Mouse (Mus musculus): ENCODE results near the gene 9330182L06Rik. TPM values are rescaled to one million over a fixed set of nuclear protein-coding genes. Genes with fewer than 3 reads are reported as not detected.

9330182L06Rik gene
- polyA plus RNA-seq, 1 experiment from 2014 or later: 4.7 TPM

GRCm38 (mm10) chr5:9367920-9368692 lies 102.2 kb downstream of the 9330182L06Rik start:
- WGBS: 60% methylated on average over 11 of the region's 11 CpGs
- H3K36me3 ChIP-seq: no peaks in the 10 kb centered on the region
- H3K4me3 ChIP-seq: no peak overlapping the region
- no peaks in the 10 kb centered on the region for H3K9me3 ChIP-seq
- ATAC-seq (ENCODE audit: insufficient number of reproducible peaks, insufficient read depth, low FRiP score, low TSS enrichment): no peak
- no peak overlapping the region for H3K9ac ChIP-seq
- H3K27me3 ChIP-seq: no peaks in the 10 kb centered on the region
- no peaks in the 10 kb centered on the region for H3K4me1 ChIP-seq
- no peak overlapping the region for H3K4me2 ChIP-seq (replicated peaks)
- no peak overlapping the region for H3K27ac ChIP-seq

- no peaks in the 10 kb centered on the region for H3K27me3 ChIP-seq
- H3K9ac ChIP-seq: no peak overlapping the region
- no peaks in the 10 kb centered on the region for H3K9me3 ChIP-seq
- 87% methylated on average over 3 of the region's 3 CpGs for WGBS
- ATAC-seq (ENCODE audit: insufficient number of reproducible peaks, insufficient read depth, low FRiP score, low TSS enrichment): no peak
- no peaks in the 10 kb centered on the region for H3K36me3 ChIP-seq
- H3K4me2 ChIP-seq (replicated peaks): no peak overlapping the region
- H3K27ac ChIP-seq: no peak overlapping the region
- H3K4me3 ChIP-seq: no peak overlapping the region
- no peaks in the 10 kb centered on the region for H3K4me1 ChIP-seq
Measured at GRCm38 (mm10) chr5:9371127-9371526, 105.2 kb downstream of the 9330182L06Rik start.

DNA sequence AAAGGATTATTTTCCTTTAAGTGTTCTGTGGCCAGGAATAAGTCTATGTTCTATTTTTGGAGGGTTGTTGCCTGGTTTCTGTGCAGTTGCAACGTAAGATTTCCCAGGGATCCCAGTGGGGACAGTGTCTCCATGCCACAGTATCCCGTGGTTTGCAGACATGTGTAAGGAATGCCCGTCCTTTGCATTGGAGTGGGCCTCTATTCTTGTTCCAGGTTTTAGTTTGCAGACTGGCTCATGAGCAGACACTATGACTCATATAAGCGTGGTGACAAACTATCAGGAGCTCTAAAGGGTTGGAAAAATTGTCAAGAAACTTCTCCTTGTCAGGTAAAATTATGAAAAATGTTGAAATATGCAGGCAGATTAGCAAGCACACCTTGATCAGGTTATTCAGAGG lies 107.4 kb downstream of the 9330182L06Rik start:
- no peaks in the 10 kb centered on the region for H3K27me3 ChIP-seq
- WGBS: 81% methylated on average over 4 of the region's 4 CpGs
- ATAC-seq (ENCODE audit: insufficient number of reproducible peaks, insufficient read depth, low FRiP score, low TSS enrichment): no peak

DNA sequence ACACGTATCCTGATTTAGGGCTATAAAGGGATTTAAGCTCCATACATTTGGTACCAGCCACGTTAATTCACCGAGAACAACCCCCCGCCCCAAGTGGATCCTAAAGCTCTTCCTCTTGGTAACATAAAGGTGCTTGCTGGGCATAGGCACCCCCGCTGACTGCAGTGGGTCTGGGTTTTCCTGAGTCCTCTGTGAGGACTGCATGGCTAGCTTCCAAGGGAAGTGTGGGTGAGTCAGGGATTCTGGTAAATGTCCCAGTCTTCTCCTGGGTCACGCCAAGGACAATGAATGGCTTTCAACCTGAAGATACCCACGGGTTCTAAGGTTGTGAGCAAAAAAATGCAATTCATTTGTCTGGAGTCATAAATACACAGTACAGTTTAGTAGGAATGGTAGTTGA lies 124.0 kb downstream of the 9330182L06Rik start:
- no peak for ATAC-seq (ENCODE audit: insufficient number of reproducible peaks, insufficient read depth, low FRiP score, low TSS enrichment)
- H3K4me2 ChIP-seq (replicated peaks): no peak overlapping the region
- H3K27ac ChIP-seq: no peak overlapping the region
- 83% methylated on average over 7 of the region's 7 CpGs for WGBS
- H3K4me1 ChIP-seq: no peaks in the 10 kb centered on the region
- H3K9me3 ChIP-seq: no peaks in the 10 kb centered on the region
- no peaks in the 10 kb centered on the region for H3K36me3 ChIP-seq
- H3K27me3 ChIP-seq: no peaks in the 10 kb centered on the region
- H3K9ac ChIP-seq: no peak overlapping the region
- H3K4me3 ChIP-seq: no peak overlapping the region

More for the DNA sequence above, 107.4 kb downstream of the 9330182L06Rik start:
- H3K27ac ChIP-seq: no peak overlapping the region
- no peak overlapping the region for H3K9ac ChIP-seq
- no peaks in the 10 kb centered on the region for H3K36me3 ChIP-seq
- no peaks in the 10 kb centered on the region for H3K4me1 ChIP-seq
- no peak overlapping the region for H3K4me2 ChIP-seq (replicated peaks)
- H3K4me3 ChIP-seq: no peak overlapping the region
- H3K9me3 ChIP-seq: no peaks in the 10 kb centered on the region

DNA sequence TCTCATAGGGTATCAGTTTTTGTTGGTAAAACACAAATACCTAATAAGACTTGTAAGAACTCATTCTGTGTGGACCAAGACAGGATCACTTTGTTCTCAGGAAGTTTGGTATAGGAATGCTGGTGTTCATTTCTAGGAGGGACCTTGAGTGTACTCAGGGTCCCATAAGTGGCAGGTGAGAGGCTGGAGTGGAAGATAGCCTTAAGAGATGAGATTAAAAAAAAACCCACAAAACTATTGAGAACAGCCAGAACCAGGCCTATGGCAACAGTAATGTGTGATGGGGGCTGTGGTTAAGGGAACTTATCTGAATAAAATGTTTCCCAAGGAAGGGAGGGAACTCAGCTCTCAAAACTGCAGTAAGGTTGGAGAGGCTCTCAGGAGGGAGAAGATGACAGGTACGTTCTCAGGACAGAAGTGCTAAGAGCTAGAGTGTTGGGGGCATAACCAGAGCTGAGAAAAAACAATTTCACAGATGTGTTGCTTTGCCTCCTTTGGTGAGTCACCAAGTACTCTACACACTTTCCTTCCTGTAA lies 126.0 kb downstream of the 9330182L06Rik start:
- Histone ChIP-seq H3K36me3 (no peaks in the 10 kb centered on the region), H3K4me1 (no peaks in the 10 kb centered on the region), H3K4me3 (no peak overlapping the region), H3K4me2 (replicated peaks) (no peak overlapping the region), H3K27me3 (no peaks in the 10 kb centered on the region), H3K9me3 (no peaks in the 10 kb centered on the region), H3K9ac (no peak overlapping the region), H3K27ac (no peak overlapping the region)
- ATAC-seq (ENCODE audit: insufficient number of reproducible peaks, insufficient read depth, low FRiP score, low TSS enrichment): no peak
- 59% methylated on average over 1 of the region's 1 CpGs for WGBS

- Histone ChIP-seq H3K4me1 (no peaks in the 10 kb centered on the region), H3K27me3 (no peaks in the 10 kb centered on the region), H3K27ac (no peak overlapping the region), H3K4me2 (replicated peaks) (no peak overlapping the region), H3K9me3 (no peaks in the 10 kb centered on the region), H3K36me3 (no peaks in the 10 kb centered on the region), H3K9ac (no peak overlapping the region), H3K4me3 (no peak overlapping the region)
- ATAC-seq (ENCODE audit: insufficient number of reproducible peaks, insufficient read depth, low FRiP score, low TSS enrichment): no peak
- WGBS: 82% methylated on average over 7 of the region's 7 CpGs
Measured at GRCm38 (mm10) chr5:9417098-9417497, 151.2 kb downstream of the 9330182L06Rik start.

- no peak for ATAC-seq (ENCODE audit: insufficient number of reproducible peaks, insufficient read depth, low FRiP score, low TSS enrichment)
- no peaks in the 10 kb centered on the region for H3K9me3 ChIP-seq
- H3K27me3 ChIP-seq: no peaks in the 10 kb centered on the region
- no peaks in the 10 kb centered on the region for H3K4me1 ChIP-seq
- H3K9ac ChIP-seq: no peak overlapping the region
- WGBS: 90% methylated on average over 9 of the region's 9 CpGs
- H3K4me3 ChIP-seq: no peak overlapping the region
- no peak overlapping the region for H3K27ac ChIP-seq
- no peaks in the 10 kb centered on the region for H3K36me3 ChIP-seq
- H3K4me2 ChIP-seq (replicated peaks): no peak overlapping the region
Measured at GRCm38 (mm10) chr5:9417802-9418201, 151.9 kb downstream of the 9330182L06Rik start.

DNA sequence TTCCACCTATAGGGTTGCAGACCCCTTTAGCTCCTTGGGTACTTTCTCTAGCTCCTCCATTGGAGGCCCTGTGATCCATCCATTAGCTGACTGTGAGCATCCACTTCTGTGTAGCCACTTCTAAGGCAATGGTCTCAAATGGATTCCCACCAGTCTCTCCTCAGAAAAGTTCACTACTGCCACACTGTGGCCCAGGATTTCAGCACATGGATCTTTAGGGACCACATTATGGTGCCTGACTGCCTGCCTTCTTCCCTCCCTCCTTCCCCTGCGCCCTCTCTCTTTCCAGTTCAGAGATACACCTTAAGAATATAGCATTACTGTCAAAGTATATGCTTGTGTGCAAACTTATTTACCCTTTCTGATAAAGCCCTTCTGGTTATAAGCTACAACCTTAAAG lies 154.0 kb downstream of the 9330182L06Rik start:
- no peak for ATAC-seq (ENCODE audit: insufficient number of reproducible peaks, insufficient read depth, low FRiP score, low TSS enrichment)
- WGBS: 44% methylated on average over 1 of the region's 1 CpGs

DNA sequence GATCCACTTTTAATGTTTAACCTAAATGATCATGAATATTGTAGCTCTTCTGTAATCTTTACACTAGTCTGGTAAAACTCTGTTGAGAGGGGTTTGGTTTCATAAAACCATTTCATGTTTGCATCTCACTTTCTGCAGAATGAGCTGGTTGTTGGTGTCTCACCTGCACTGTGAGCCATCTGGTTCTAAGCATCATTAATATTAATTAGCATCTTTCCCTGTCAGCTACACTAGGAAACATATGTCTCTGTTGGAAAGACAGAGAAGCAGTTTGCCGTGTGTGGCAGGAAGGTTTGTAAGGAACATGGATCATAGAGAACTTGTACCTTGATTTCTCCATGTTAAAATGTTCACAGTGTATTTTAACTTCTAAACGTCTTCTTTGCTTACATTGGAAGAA lies 158.5 kb downstream of the 9330182L06Rik start:
- 62% methylated on average over 2 of the region's 2 CpGs for WGBS
- Histone ChIP-seq H3K9me3 (no peaks in the 10 kb centered on the region), H3K4me2 (replicated peaks) (no peak overlapping the region)

More for the DNA sequence above, 154.0 kb downstream of the 9330182L06Rik start:
- Histone ChIP-seq H3K27me3 (no peaks in the 10 kb centered on the region), H3K4me3 (no peak overlapping the region), H3K4me1 (no peaks in the 10 kb centered on the region), H3K27ac (no peak overlapping the region), H3K9ac (no peak overlapping the region), H3K36me3 (no peaks in the 10 kb centered on the region), H3K9me3 (no peaks in the 10 kb centered on the region), H3K4me2 (replicated peaks) (no peak overlapping the region)

GRCm38 (mm10) chr5:9427165-9427564 lies 161.2 kb downstream of the 9330182L06Rik start:
- no peaks in the 10 kb centered on the region for H3K9me3 ChIP-seq
- H3K27me3 ChIP-seq: no peaks in the 10 kb centered on the region
- no peak overlapping the region for H3K9ac ChIP-seq
- no peak overlapping the region for H3K4me3 ChIP-seq
- no peaks in the 10 kb centered on the region for H3K36me3 ChIP-seq
- no peak overlapping the region for H3K27ac ChIP-seq
- no peak overlapping the region for H3K4me2 ChIP-seq (replicated peaks)
- ATAC-seq (ENCODE audit: insufficient number of reproducible peaks, insufficient read depth, low FRiP score, low TSS enrichment): no peak
- no peaks in the 10 kb centered on the region for H3K4me1 ChIP-seq
- WGBS: 78% methylated on average over 2 of the region's 2 CpGs

More for the DNA sequence above, 158.5 kb downstream of the 9330182L06Rik start:
- H3K27me3 ChIP-seq: no peaks in the 10 kb centered on the region
- no peak for ATAC-seq (ENCODE audit: insufficient number of reproducible peaks, insufficient read depth, low FRiP score, low TSS enrichment)
- H3K36me3 ChIP-seq: no peaks in the 10 kb centered on the region
- no peak overlapping the region for H3K9ac ChIP-seq
- no peak overlapping the region for H3K4me3 ChIP-seq
- H3K4me1 ChIP-seq: no peaks in the 10 kb centered on the region
- H3K27ac ChIP-seq: no peak overlapping the region

DNA sequence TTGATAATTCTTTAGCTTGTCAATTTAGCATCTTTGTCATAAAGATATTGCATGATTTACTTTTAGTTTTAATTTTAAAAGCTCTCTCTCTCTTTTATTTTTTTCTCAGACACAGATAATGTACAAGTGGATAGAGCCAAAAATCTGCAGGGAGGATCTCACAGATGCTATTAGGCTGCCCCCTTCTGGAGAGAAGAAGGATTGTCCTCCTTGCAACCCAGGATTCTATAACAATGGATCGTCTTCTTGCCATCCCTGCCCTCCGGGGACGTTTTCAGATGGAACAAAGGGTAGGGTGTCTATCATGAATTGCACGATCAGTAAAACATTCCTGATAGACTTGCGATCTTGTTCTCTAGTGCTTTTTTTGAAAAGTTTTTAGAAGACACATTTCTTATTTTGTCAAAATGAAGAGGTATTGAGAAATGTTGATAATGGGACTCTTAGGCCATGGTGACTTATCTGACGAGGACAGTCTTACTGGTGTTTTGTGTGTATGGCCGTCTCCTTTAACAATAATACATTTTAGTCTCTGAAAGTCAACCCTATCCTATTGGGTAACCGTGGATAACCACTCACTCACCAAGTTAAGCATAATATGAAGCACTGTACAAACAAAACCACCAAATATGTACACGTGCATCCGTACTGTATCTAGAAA lies 161.8 kb downstream of the 9330182L06Rik start:
- WGBS: 44% methylated on average over 10 of the region's 10 CpGs
- Histone ChIP-seq H3K4me1 (no peaks in the 10 kb centered on the region), H3K4me2 (replicated peaks) (no peak overlapping the region), H3K27ac (no peak overlapping the region), H3K4me3 (no peak overlapping the region), H3K9ac (no peak overlapping the region), H3K9me3 (no peaks in the 10 kb centered on the region), H3K36me3 (no peaks in the 10 kb centered on the region), H3K27me3 (no peaks in the 10 kb centered on the region)
- ATAC-seq (ENCODE audit: insufficient number of reproducible peaks, insufficient read depth, low FRiP score, low TSS enrichment): no peak

GRCm38 (mm10) chr5:9428728-9429127 lies 162.8 kb downstream of the 9330182L06Rik start:
- H3K4me2 ChIP-seq (replicated peaks): no peak overlapping the region
- no peaks in the 10 kb centered on the region for H3K27me3 ChIP-seq
- H3K9ac ChIP-seq: no peak overlapping the region
- H3K9me3 ChIP-seq: no peaks in the 10 kb centered on the region
- H3K4me3 ChIP-seq: no peak overlapping the region
- H3K36me3 ChIP-seq: no peaks in the 10 kb centered on the region
- WGBS: 49% methylated on average over 3 of the region's 3 CpGs
- H3K27ac ChIP-seq: no peak overlapping the region
- no peak for ATAC-seq (ENCODE audit: insufficient number of reproducible peaks, insufficient read depth, low FRiP score, low TSS enrichment)
- H3K4me1 ChIP-seq: no peaks in the 10 kb centered on the region

Data from embryonic facial prominence, embryonic 12.5 days (tissue).